Mouse (Mus musculus) liver, adult 2 months (tissue): ENCODE measurements around the gene Pdzrn3. TPM values are rescaled to one million over a fixed set of nuclear protein-coding genes. Genes with fewer than 3 reads are reported as not detected.

ENCODE experiments used
- DNase-seq: peaks from one replicate; pipeline ENCODE4 v3.0.0-alpha.2; 2011; ENCODE audit warnings: low read depth, low spot score; ENCODE audit errors: extremely low read depth
- H3K27ac ChIP-seq: fragments of 200-500 bp; replicated peaks from 2 replicates; pipeline ENCODE4 v1.5.1; 2012; ENCODE audit warnings: low read depth, mild to moderate bottlenecking, control low read depth, inconsistent platforms, low read length; ENCODE audit not compliant: insufficient read depth
- H3K27me3 ChIP-seq: fragments of 200-500 bp; 2 replicates; pipeline ENCODE4 v1.6.1; 2012; ENCODE audit warnings: mild to moderate bottlenecking, moderate library complexity, low read length, inconsistent platforms; ENCODE audit not compliant: control insufficient read depth, insufficient read depth
- H3K36me3 ChIP-seq: fragments of 200-500 bp; 2 replicates; pipeline ENCODE4 v1.6.1; 2012; ENCODE audit warnings: low read length, inconsistent platforms; ENCODE audit not compliant: control insufficient read depth, insufficient read depth
- H3K4me1 ChIP-seq: fragments of 200-500 bp; 2 replicates; pipeline ENCODE4 v1.6.1; 2011; ENCODE audit warnings: low read length; ENCODE audit not compliant: control insufficient read depth, insufficient read depth
- H3K4me3 ChIP-seq: fragments of 200-500 bp; 2 replicates; pipeline ENCODE4 v1.5.1; 2011; ENCODE audit warnings: low read depth, mild to moderate bottlenecking, control low read depth, low read length, moderate library complexity; ENCODE audit not compliant: insufficient read depth
- H3K79me2 ChIP-seq: fragments of 200-500 bp; 2 replicates; pipeline ENCODE4 v1.6.1; 2012; ENCODE audit warnings: inconsistent platforms, mild to moderate bottlenecking, low read length, moderate library complexity; ENCODE audit not compliant: control insufficient read depth, insufficient read depth
- H3K9ac ChIP-seq: fragments of 200-500 bp; 2 replicates; pipeline ENCODE4 v1.6.1; 2012; ENCODE audit warnings: low read depth, mild to moderate bottlenecking, control low read depth, inconsistent platforms, low read length
- CTCF ChIP-seq: fragments of 200-500 bp; IDR thresholded peaks from 2 replicates; pipeline ENCODE4 v1.5.1; 2011; ENCODE audit warnings: low read depth, low read length, control low read depth
- POLR2A ChIP-seq: fragments of 200-500 bp; IDR thresholded peaks from 2 replicates; pipeline ENCODE4 v1.6.1; 2011; ENCODE audit warnings: low read length, control low read depth; ENCODE audit not compliant: insufficient read depth; ENCODE audit errors: extremely low read depth
- WGBS: fragments of 180-500 bp; shearing (Covaris S2); methylation state at CpG from one replicate; pipeline ENCODE4 v1.1.7; 2018; 5-methylcytosine and 5-hydroxymethylcytosine counted together
- polyA plus RNA-seq: library from polyadenylated mRNA; depleted of rRNA; stranded (reverse); fragments of >200 nt; gene quantifications from 2 replicates; pipeline ENCODE4 v1.2.3, GENCODE M21; 2012
- total RNA-seq: library from RNA; depleted of rRNA; stranded (reverse); fragments of >200 nt; gene quantifications from 2 replicates; pipeline ENCODE4 v1.2.3, GENCODE M21; 2014

The Pdzrn3 gene
- total and polyA plus RNA-seq, 2 experiments = 2.9 to 3.2 TPM

DNA sequence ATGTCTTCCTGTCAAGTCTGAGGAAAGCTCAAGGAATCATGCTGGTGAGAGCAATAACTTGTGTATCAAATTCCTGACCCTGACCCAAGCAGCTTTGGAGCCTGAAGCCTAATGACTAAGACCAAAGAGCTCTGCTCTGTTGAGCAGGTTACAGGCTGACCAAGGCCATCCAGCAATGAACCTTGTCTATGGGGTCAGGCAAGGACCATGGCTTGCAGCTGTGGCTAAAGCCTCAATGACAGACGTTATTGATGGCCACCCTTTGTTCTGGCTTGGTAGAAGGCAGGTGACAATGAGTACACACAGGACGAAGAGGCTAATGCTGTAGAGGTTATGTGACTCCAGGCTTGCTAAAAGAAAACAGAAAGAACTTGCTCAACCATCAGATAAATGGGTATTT lies 33.4 kb upstream of the Pdzrn3 start:
- 54% methylated on average over 2 of the region's 2 CpGs for WGBS

DNA sequence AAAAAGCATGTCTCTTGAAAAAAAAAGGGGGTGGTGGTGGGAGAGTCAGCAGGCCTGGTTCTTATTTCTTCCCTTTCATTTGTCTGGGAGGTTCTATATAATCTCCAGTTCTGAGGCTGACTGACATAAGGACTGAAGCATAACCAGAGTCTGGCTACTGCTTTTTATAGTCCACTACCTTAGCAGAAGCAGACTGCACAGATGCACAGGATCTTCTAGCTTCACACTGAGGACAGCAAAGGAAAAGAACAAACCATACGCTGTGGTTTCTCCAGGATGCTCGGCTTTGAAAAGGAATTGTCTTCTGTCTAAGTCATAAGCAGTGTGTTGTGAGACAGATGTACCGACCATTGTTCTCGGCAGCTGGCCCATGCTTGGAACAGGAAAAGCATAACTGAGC lies 19.0 kb upstream of the Pdzrn3 start:
- no peaks in the 10 kb centered on the region for H3K79me2 ChIP-seq
- 77% methylated on average over 4 of the region's 4 CpGs for WGBS
- no peaks in the 10 kb centered on the region for H3K36me3 ChIP-seq

More for the DNA sequence above, 33.4 kb upstream of the Pdzrn3 start:
- H3K9ac ChIP-seq = no peak overlapping the region
- no peak overlapping the region for H3K27ac ChIP-seq
- TF ChIP-seq POLR2A = no peak
- TF ChIP-seq CTCF = no peak
- H3K79me2 ChIP-seq = no peaks in the 10 kb centered on the region
- no peaks in the 10 kb centered on the region for H3K4me1 ChIP-seq
- no peaks in the 10 kb centered on the region for H3K27me3 ChIP-seq
- no peak overlapping the region for H3K4me3 ChIP-seq
- DNase-seq = no peak
- H3K36me3 ChIP-seq = no peaks in the 10 kb centered on the region

DNA sequence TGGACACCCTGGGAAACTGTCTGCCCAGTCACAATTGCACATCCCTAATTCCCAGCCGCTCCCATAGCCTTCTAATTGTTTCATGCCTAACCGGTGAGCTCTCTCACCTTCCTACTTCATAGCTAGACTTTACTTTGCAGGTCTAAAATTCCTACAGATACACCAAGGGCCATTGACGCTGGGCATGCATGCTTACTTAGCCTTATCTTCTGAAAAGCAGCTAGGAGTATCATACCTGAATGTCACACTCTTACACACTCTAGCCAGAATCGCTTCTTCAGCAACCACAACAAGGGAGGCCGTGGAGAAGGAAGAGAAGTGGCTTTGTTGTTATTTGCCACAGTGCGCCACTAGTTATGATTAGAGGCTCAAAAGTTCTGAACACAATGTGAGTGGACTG lies 18.2 kb upstream of the Pdzrn3 start:
- H3K27ac ChIP-seq = no peak overlapping the region
- H3K4me1 ChIP-seq = no peaks in the 10 kb centered on the region; the same call in 1 of the 2 replicates
- no peaks in the 10 kb centered on the region for H3K36me3 ChIP-seq
- WGBS = 90% methylated on average over 6 of the region's 6 CpGs
- no peaks in the 10 kb centered on the region for H3K79me2 ChIP-seq
- no peak for TF ChIP-seq CTCF
- TF ChIP-seq POLR2A = no peak
- no peaks in the 10 kb centered on the region for H3K27me3 ChIP-seq
- no peak overlapping the region for H3K9ac ChIP-seq
- H3K4me3 ChIP-seq = no peak overlapping the region
- DNase-seq = no peak

More for the DNA sequence above, 19.0 kb upstream of the Pdzrn3 start:
- Histone ChIP-seq H3K27me3 (no peaks in the 10 kb centered on the region), H3K4me1 (no peaks in the 10 kb centered on the region; the same call in 1 of the 2 replicates), H3K4me3 (no peak overlapping the region), H3K27ac (no peak overlapping the region), H3K9ac (no peak overlapping the region)
- TF ChIP-seq POLR2A (no peak), CTCF (no peak)
- DNase-seq = no peak

DNA sequence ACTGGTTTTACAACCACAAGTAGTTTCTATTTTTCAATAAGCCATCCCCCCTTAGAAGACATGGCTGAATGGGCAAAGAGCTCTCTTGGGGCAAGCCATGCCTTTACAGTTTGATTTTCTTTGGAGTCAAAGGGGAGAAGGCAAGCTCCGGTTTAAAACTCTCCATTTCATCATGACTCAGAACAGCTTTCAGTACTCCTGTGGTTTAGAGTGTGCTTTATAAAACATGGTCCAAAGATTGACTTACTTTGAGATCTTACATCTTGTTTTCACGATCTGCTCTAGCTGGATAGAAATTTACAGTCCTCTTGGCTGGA lies 15.1 kb upstream of the Pdzrn3 start:
- H3K36me3 ChIP-seq = no peaks in the 10 kb centered on the region
- DNase-seq = no peak
- no peaks in the 10 kb centered on the region; the same call in 1 of the 2 replicates for H3K4me1 ChIP-seq
- H3K27ac ChIP-seq = no peak overlapping the region
- H3K9ac ChIP-seq = no peak overlapping the region
- 55% methylated on average over 2 of the region's 2 CpGs for WGBS
- H3K79me2 ChIP-seq = no peaks in the 10 kb centered on the region
- TF ChIP-seq CTCF (no peak), POLR2A (no peak)
- no peaks in the 10 kb centered on the region for H3K27me3 ChIP-seq
- H3K4me3 ChIP-seq = no peak overlapping the region

DNA sequence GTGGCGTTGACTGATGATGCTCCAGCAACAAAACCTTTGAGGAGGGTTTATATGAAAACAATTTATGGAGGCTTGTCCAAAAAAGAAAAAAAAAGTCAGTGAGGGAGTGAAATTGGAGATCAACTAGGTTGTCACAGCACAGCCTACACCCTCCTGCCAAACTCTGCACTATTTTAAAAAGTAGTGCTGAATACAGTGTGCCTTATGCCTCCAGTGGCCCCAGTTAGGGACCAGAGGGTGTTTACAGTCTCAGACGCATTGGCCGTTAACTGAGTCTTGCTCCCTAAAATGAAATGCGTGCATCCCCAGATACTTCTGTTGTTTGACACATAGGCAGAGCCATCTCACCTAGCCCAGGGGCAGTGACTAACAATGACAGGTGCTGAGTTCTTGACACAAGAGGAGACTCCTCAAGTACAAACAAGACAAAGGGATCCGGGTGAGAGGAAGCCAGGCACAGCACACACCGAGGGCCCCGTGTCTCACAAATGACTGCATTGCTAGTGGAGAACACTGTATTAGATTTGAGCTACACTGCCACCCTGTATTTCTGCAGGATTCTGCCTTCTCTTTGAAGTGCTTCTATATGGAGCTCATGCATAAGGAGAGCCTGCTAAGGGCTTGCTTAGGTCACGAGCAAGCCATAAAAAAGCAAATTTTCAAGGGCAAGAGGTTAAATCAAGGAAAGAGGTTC lies 14.6 kb upstream of the Pdzrn3 start:
- 87% methylated on average over 8 of the region's 8 CpGs for WGBS
- Histone ChIP-seq H3K79me2 (no peaks in the 10 kb centered on the region), H3K27ac (no peak overlapping the region), H3K4me1 (no peaks in the 10 kb centered on the region; the same call in 1 of the 2 replicates), H3K27me3 (no peaks in the 10 kb centered on the region), H3K9ac (no peak overlapping the region), H3K4me3 (no peak overlapping the region), H3K36me3 (no peaks in the 10 kb centered on the region)
- TF ChIP-seq CTCF (no peak), POLR2A (no peak)
- no peak for DNase-seq

DNA sequence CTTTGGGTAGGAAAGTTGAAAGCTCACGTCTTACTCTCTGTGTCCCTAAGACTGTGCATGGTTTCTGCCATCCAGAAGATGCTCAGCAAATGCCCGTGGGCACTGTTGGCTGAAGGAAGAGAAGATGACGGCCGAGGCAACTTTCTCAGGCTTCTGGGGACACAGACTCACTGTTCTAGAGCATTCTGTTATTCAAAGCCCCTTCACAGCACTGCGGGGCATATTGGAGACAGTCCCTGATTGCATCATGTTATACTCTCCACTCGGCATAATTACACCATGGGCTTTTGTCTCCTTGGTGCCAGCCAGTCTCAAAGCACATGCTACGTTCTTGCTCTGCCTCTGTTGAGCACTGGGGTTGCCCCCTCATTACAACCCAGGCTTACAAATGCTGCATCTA lies 7.8 kb upstream of the Pdzrn3 start:
- Histone ChIP-seq H3K4me1 (no peaks in the 10 kb centered on the region), H3K79me2 (no peaks in the 10 kb centered on the region), H3K9ac (no peak overlapping the region), H3K4me3 (no peak overlapping the region), H3K27ac (no peak overlapping the region), H3K27me3 (no peaks in the 10 kb centered on the region), H3K36me3 (no peaks in the 10 kb centered on the region)
- 84% methylated on average over 7 of the region's 7 CpGs for WGBS
- TF ChIP-seq POLR2A (no peak), CTCF (no peak)
- DNase-seq = no peak
